22 mouse cellular contexts compared by ENCODE assay signal in the genomic region with DNA sequence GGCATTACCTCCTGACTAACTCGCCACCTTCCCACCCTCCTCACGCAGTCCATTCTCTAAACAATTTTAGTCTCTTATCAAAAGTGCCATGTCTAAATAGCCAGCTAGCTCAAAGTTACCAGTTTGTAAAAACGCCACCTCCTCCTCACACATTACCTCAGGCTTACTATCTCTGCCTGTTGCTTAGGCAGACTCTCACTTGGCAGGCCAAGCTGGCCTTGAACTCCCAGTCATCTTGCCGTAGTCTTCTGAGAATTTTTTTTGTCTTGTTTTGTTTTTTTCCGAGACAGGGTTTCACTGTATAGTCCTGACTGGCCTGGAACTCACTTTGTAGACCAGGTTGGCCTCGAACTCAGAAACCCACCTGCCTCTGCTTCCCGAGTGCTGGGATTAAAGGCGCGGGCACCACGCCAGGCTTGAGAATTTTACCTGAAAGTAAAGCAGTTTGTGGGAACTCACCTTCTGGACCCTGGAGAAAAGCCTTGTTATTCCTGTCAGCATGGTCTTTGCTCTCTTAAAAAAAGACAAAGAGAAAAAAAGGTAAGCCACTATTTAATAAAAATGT. TPM values are rescaled to one million over a fixed set of nuclear protein-coding genes. Genes with fewer than 3 reads are reported as not detected.
DNase-seq lines count a peak whose midpoint lies in the region; TF ChIP-seq lines count a peak whose summit lies in the region.
"Had no signal": no experiment of that assay in that cellular context is flagged by ENCODE, and none has a peak within 500 bp of the region (broad histone marks: within the 10 kb centered on the region; RNA-seq: fewer than 3 reads in every experiment).

No protein-coding gene starts in this region.

- DNase-seq in adrenal gland, adult 2 months, result peak; percentile 62
- no peak for DNase-seq in adrenal gland, postnatal 4 days (ENCODE audit: low spot score in 2 of 2)
- DNase-seq in adrenal gland, adult 8-10 months, result peak; percentile 39
- peak; percentile 54 for DNase-seq in adrenal gland, postnatal 14 days
- no peak for DNase-seq in frontal cortex, postnatal 25 days (ENCODE audit: low spot score in 2 of 2)
- no peak for DNase-seq in kidney, adult 8-10 months
- DNase-seq in kidney, postnatal 4 days, result no peak
- DNase-seq: B cell, adult 2 months; cerebellum, adult 11 months; cerebellum, adult 2 months; cerebellum, adult 9-11 months; cerebellum, postnatal 25 days; forebrain, postnatal 0 days; gastrocnemius, postnatal 36 days; kidney, adult 18-20 months had no signal

- H3K27me3 ChIP-seq in testis, adult 2 months (ENCODE audit: control insufficient read depth, insufficient read depth, low read length), result no peaks in the 10 kb centered on the region
- H3K27me3 ChIP-seq: CH12.LX; embryonic facial prominence, embryonic 12.5 days; embryonic facial prominence, embryonic 15.5 days; hindbrain, embryonic 13.5 days; intestine, embryonic 15.5 days had no signal

- no peaks in the 10 kb centered on the region; the same call in none of the 2 replicates for H3K36me3 ChIP-seq in testis, adult 2 months (ENCODE audit: control insufficient read depth, insufficient read depth, low read length)

- no peak overlapping the region for H3K4me3 ChIP-seq in testis, adult 2 months (ENCODE audit: control insufficient read depth, low read depth, low read length)
- H3K4me3 ChIP-seq: embryonic facial prominence, embryonic 12.5 days; embryonic facial prominence, embryonic 15.5 days; hindbrain, embryonic 10.5 days; hindbrain, embryonic 13.5 days; intestine, embryonic 15.5 days had no signal

- H3K27ac ChIP-seq in testis, adult 2 months (ENCODE audit: control insufficient read depth, insufficient read depth, low read depth, low read length), result 0 out of 2 replicates have a peak overlapping the region, but pooled peaks have one; percentile 23
- H3K27ac ChIP-seq: embryonic facial prominence, embryonic 12.5 days; embryonic facial prominence, embryonic 15.5 days; hindbrain, embryonic 10.5 days; hindbrain, embryonic 13.5 days; intestine, embryonic 15.5 days had no signal

- H3K4me1 ChIP-seq in testis, adult 2 months (ENCODE audit: control insufficient read depth, insufficient read depth, low read length), result no peaks in the 10 kb centered on the region
- H3K4me1 ChIP-seq: embryonic facial prominence, embryonic 12.5 days had no signal

- no peak for TF ChIP-seq CTCF in testis, adult 2 months (IDR thresholded peaks at IDR 0.05; ENCODE audit: control insufficient read depth, insufficient read depth, insufficient replicate concordance, low read depth, low read length)

- no peak for TF ChIP-seq POLR2A in testis, adult 2 months (IDR thresholded peaks at IDR 0.05; ENCODE audit: control insufficient read depth, low read depth, low read length)

RNA-seq across cellular contexts. Expression of a gene that starts 8.0 kb away (rescaled TPM):
- 10 to 100 TPM; 38.3 to 57.0 TPM for total RNA-seq in adrenal gland, adult 2 months (2021)
- polyA plus RNA-seq in adrenal gland, adult 2 months (2012; rRNA removed), result 3.9 and 4.9 TPM in 2 replicates
- total RNA-seq in adrenal gland, postnatal 4 days (2021), result 10 to 100 TPM; 47.3 to 51.6 TPM
- 10 to 100 TPM; 44.9 to 78.1 (median 58.6) TPM for total RNA-seq in adrenal gland, adult 8-10 months (2022)
- 47.5 and 47.6 TPM in 2 replicates for total RNA-seq in adrenal gland, postnatal 14 days (2021)
- polyA plus RNA-seq in testis, adult 2 months (2012; rRNA removed), result 5.6 and 6.1 TPM in 2 replicates

RNA-seq across cellular contexts. Expression of a gene that starts 8.6 kb away (rescaled TPM):
- total RNA-seq in adrenal gland, adult 2 months (2021), result 100 to 1,000 TPM; 129 to 130 TPM
- 26.2 and 30.4 TPM in 2 replicates for polyA plus RNA-seq in adrenal gland, adult 2 months (2012; rRNA removed)
- 100 to 1,000 TPM; 115 to 118 TPM for total RNA-seq in adrenal gland, postnatal 4 days (2021)
- 100 to 1,000 TPM; 128 to 166 (median 148) TPM for total RNA-seq in adrenal gland, adult 8-10 months (2022)
- 116 TPM in 2 replicates for total RNA-seq in adrenal gland, postnatal 14 days (2021)
- polyA plus RNA-seq in testis, adult 2 months (2012; rRNA removed), result 181 and 189 TPM in 2 replicates

RNA-seq across cellular contexts. Expression of a gene that starts 28.6 kb away (rescaled TPM):
- 10 to 100 TPM; 18.9 to 25.2 TPM for total RNA-seq in adrenal gland, adult 2 months (2021)
- 28.4 and 30.2 TPM in 2 replicates for polyA plus RNA-seq in adrenal gland, adult 2 months (2012; rRNA removed)
- total RNA-seq in adrenal gland, postnatal 4 days (2021), result 10 to 100 TPM; 37.1 to 39.5 TPM
- 10 to 100 TPM; 19.9 to 27.9 (median 24.7) TPM for total RNA-seq in adrenal gland, adult 8-10 months (2022)
- total RNA-seq in adrenal gland, postnatal 14 days (2021), result 23.6 and 25.6 TPM in 2 replicates
- 224 and 232 TPM in 2 replicates for polyA plus RNA-seq in testis, adult 2 months (2012; rRNA removed)

Comparison
In these comparisons a context has a peak if more than half of its experiments do, and no peak if none do; other contexts are left out.
1. DNase-seq: peak in adrenal gland, adult 2 months (single experiment), adrenal gland, adult 8-10 months (single experiment) and adrenal gland, postnatal 14 days (single experiment); none in adrenal gland, postnatal 4 days (0 of 2), frontal cortex, postnatal 25 days (0 of 2), kidney, adult 8-10 months (0 of 2) and kidney, postnatal 4 days (0 of 2).